In genomic region chr5:66294952-66295351, GRCm38 (mm10) we compare ENCODE assay signal across 19 mouse cellular contexts. TPM values are rescaled to one million over a fixed set of nuclear protein-coding genes. Genes with fewer than 3 reads are reported as not detected.
"Had no signal": no experiment of that assay in that cellular context is flagged by ENCODE, and none has a peak within 500 bp of the region (broad histone marks: within the 10 kb centered on the region; RNA-seq: fewer than 3 reads in every experiment).

No protein-coding gene starts in this region.

- H3K4me2 ChIP-seq: lung, embryonic 14.5 days; midbrain, embryonic 12.5 days; neural tube, embryonic 13.5 days; neural tube, embryonic 15.5 days had no signal

- DNase-seq: lung, embryonic 14.5 days; lung, postnatal 10 days; lung, postnatal 4 days; midbrain, embryonic 14.5 days; retina, postnatal 1 day; right cerebral cortex, adult 18-20 months; right cerebral cortex, postnatal 25 days; right cerebral cortex, postnatal 4 days; spleen, adult 18-20 months; thymus, adult 18-20 months had no signal

- H3K4me3 ChIP-seq: midbrain, embryonic 10.5 days; midbrain, embryonic 12.5 days; myocyte; neural tube, embryonic 13.5 days; neural tube, embryonic 15.5 days had no signal

- H3K36me3 ChIP-seq: midbrain, embryonic 10.5 days; midbrain, embryonic 12.5 days; neural tube, embryonic 15.5 days had no signal

- ATAC-seq: midbrain, embryonic 16.5 days had no signal

- H3K27me3 ChIP-seq: midbrain, embryonic 12.5 days; neural tube, embryonic 13.5 days; neural tube, embryonic 15.5 days had no signal

- H3K4me1 ChIP-seq: midbrain, embryonic 10.5 days; midbrain, embryonic 12.5 days; neural tube, embryonic 13.5 days; neural tube, embryonic 15.5 days had no signal

- H3K9ac ChIP-seq: lung, embryonic 14.5 days; midbrain, embryonic 12.5 days; neural tube, embryonic 13.5 days; neural tube, embryonic 15.5 days had no signal

- H3K27ac ChIP-seq: midbrain, embryonic 10.5 days; midbrain, embryonic 12.5 days; neural tube, embryonic 13.5 days; neural tube, embryonic 15.5 days had no signal

- H3K9me3 ChIP-seq: neural tube, embryonic 13.5 days; neural tube, embryonic 15.5 days had no signal

RNA-seq across cellular contexts. Expression of gene Nsun7, which starts 35.3 kb away (rescaled TPM):
- total RNA-seq: megakaryocyte, adult 5-6 weeks; megakaryocyte-erythroid progenitor cell, adult 5-6 weeks had no signal
- polyA plus RNA-seq: myocyte; small intestine, adult 2 months had no signal
